Mouse (Mus musculus) gastrocnemius, postnatal 36 days (tissue): ENCODE results near the gene Tmem40. TPM values are rescaled to one million over a fixed set of nuclear protein-coding genes. Genes with fewer than 3 reads are reported as not detected.

Experiments used
- microRNA-seq, 2 experiments: library from miRNA; unstranded; fragments of <30 nt; microRNA quantifications; one replicate each; pipeline ENCODE4 v1.2.0; 2021
- total RNA-seq, 2 experiments: library from RNA; stranded (reverse); gene quantifications; 2 replicates each; pipeline ENCODE4 v1.2.3; 2021

Tmem40 gene
- total RNA-seq, 2 experiments from 2014 or later, result 0.72 TPM; not detected in 1

Small RNAs within 50 kb of the gene (microRNA-seq; reads per million reads assigned to microRNA genes)
- 0 reads per million in 2 experiments for gene Mir7660

Other genes with a start within 250 kb of the Tmem40 start
- gene Tsen2, start 217.7 kb downstream of the Tmem40 start, total RNA-seq, result 1 to 10 TPM; 5.0 to 5.9 TPM
- under 1 TPM in 1 of 2 experiments, not detected in 1; 0.20 TPM for gene Mkrn2os, start 169.8 kb downstream of the Tmem40 start, total RNA-seq
- gene Mkrn2, start 160.5 kb downstream of the Tmem40 start, total RNA-seq, result 10 to 100 TPM; 42.8 to 50.6 TPM
- gene Raf1, start 85.8 kb downstream of the Tmem40 start, total RNA-seq, result 100 to 1,000 TPM; 113 to 117 TPM
- gene Cand2, start 12.1 kb upstream of the Tmem40 start, total RNA-seq, result 10 to 100 TPM; 66.8 to 71.3 TPM
- 100 to 1,000 TPM; 492 to 563 TPM for gene Rpl32, start 46.3 kb upstream of the Tmem40 start, total RNA-seq
- under 1 TPM; 0.10 to 0.25 TPM for gene Efcab12, start 76.0 kb upstream of the Tmem40 start, total RNA-seq
- under 1 TPM; 0.89 to 0.91 TPM for gene Mbd4, start 91.0 kb upstream of the Tmem40 start, total RNA-seq
- gene Ift122, start 91.1 kb upstream of the Tmem40 start, total RNA-seq, result 1 to 10 TPM; 4.0 to 8.8 TPM
- not detected for gene Rho, start 169.3 kb upstream of the Tmem40 start, total RNA-seq
- gene H1foo, start 182.5 kb upstream of the Tmem40 start, total RNA-seq, result not detected
- gene Plxnd1, start 232.6 kb upstream of the Tmem40 start, total RNA-seq, result 10 to 100 TPM; 19.0 to 21.8 TPM